Mouse (Mus musculus): ENCODE results near the gene Ptrh1. TPM values are rescaled to one million over a fixed set of nuclear protein-coding genes. Genes with fewer than 3 reads are reported as not detected.
A peak's percentile ranks its signal among the peaks of the same experiment; 100 is the strongest.

Ptrh1 gene
- total RNA-seq (2021), result 1 to 10 TPM; 5.2 to 6.9 TPM

- DNase-seq, result peak; percentile 97
These were observed at the start of gene Ptrh1, which contains the start of gene Ttc16 for GRCm38 (mm10) chr2:32775359-32776074. Gene Ptrh1, plus strand, starts transcription at chr2:32775786. Gene Ttc16, minus strand, starts transcription at chr2:32775633.

DNA sequence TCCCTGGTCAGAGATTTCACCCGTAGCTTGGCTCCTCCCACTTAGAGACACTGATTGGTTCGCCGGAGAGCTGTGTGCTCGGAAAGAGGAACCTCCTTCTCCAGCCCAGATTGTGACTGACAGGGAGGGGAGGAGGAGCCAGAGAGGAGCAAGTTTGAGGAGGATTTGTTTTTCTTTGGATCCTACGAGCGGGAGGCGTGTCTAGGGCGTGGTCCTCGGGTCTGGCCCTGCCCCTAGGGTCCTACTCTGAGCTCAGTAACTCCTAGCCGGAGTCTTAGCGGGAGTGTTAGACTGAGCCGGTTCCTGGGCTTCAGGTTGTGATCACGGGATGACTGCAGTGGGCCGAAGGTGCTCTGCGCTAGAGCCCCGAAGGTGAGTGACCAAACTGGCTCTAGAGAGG is 48.2 kb upstream of the Ptrh1 start:
- DNase-seq, result peak; percentile 78 to 83

- no peak for DNase-seq
These were observed 47.1 kb upstream of the Ptrh1 start for GRCm38 (mm10) chr2:32728463-32728862.

DNA sequence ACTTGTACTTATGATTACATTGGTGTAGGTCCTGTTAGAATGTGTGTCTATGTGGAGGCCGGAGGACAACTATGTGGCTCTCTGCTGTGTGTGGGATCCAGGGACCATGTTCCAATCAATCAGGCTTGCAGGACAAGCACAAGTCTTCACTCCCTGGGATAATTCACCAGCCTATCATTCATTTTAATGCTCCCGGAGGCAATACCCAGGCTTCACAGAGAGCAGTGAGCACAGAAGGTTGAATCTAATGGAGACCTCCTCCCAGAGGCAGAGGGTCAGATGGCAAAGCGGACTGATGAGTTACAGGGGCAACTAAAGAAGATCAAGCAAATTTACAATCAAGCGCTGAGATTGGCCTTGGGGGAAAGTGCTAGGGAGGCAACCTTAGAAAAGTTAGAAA is 46.0 kb upstream of the Ptrh1 start:
- DNase-seq, result no peak

- DNase-seq, result no peak
These were observed 44.7 kb upstream of the Ptrh1 start for GRCm38 (mm10) chr2:32730854-32731253.

- no peak for DNase-seq
These were observed 43.7 kb upstream of the Ptrh1 start for GRCm38 (mm10) chr2:32731911-32732310.

- DNase-seq, result no peak
These were observed 42.9 kb upstream of the Ptrh1 start for GRCm38 (mm10) chr2:32732695-32733094.

DNA sequence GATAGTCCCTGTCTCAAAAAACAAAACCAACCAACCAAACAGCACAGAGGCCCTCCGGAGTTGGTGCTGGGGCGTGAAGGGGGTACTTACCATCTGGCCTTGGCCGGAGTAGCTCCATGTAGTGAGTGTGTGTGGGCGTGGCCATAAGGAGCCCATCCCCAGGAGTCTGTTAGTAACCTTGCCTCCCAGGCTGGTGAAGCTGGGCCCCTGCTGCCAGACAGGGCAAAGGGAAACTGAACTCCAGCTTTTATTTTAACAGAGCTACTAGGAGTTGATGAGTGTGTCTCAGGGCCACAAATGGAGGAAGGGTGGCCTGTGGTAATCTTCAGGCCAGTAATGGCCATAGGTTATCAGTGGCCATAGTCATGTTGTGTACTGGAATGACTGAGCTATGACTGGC is 41.1 kb upstream of the Ptrh1 start:
- no peak for DNase-seq

- no peak for DNase-seq
These were observed 40.7 kb upstream of the Ptrh1 start for GRCm38 (mm10) chr2:32734933-32735332.

- no peak for DNase-seq
These were observed 39.2 kb upstream of the Ptrh1 start for GRCm38 (mm10) chr2:32736306-32736829.

DNA sequence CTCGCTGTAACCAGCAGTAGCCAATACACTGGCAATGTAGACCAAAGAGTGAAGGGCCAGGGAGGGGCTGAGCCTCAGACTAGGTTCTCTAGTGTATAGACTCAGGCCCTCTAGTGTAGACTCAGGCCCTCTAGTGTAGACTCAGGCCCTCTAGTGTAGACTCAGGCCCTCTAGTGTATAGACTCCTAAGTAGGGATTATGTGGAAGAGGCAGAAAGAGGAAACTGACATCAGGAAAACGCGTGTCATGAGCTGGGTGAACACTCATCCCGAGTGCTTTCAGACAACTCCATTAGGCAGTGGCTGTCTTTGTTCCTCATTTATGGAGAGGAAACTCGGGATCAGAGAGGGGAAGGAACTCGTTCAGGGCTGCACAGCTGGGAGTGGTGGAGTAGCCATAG is 38.6 kb upstream of the Ptrh1 start:
- no peak for DNase-seq

GRCm38 (mm10) chr2:32739311-32739710 is 36.3 kb upstream of the Ptrh1 start:
- no peak for DNase-seq

GRCm38 (mm10) chr2:32740916-32741272 is 34.7 kb upstream of the Ptrh1 start, which contains the start of gene 6330409D20Rik:
Gene 6330409D20Rik, minus strand, starts transcription at chr2:32741016.
- DNase-seq, result no peak

DNA sequence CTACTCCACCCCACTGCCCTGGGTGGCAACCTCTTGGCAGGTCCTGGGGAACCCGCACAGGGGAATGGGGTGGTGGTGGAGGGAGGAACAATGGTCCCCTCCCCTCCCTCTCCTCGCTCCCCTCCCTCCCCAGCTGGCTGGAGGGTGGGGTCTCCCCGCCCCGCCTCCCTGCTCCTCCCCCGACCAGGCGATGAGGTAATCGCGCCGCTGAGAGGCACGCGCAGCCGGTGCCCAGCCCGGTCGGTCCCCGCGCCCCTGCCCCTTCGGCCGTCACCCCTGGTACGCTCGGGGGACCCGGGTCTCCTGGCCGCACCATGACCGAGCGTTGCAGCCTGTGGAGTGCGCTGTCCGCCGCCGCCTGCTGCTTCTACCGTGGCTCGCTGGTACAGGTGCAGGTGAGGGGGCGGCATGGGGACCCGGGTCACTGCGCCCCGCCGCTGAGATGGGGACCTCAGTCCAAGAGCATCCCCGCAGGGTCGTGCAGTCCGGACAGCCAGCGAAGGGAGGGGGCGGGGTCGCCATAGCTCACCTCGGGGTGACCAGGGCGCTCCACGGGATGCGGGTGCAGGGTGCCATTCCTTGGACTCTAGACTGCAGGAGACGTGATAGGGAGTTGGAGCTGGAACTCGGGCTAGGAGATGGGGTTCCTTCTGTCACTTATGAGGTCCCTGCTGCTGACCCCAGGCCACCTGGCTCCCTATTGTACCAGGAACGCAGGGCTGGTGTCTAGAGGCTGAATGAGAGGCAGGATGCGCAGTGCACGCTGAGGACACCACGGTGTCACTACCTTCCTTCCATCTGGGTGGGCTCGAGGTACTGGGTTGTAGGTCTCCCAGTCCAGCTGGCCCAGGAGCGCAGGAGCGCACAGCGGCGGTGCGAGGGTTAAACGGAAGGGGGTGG is 34.1 kb upstream of the Ptrh1 start:
- DNase-seq, result peak; percentile 49 to 71

GRCm38 (mm10) chr2:32742173-32742531 is 33.4 kb upstream of the Ptrh1 start:
- peak; percentile 83 to 86 for DNase-seq

DNA sequence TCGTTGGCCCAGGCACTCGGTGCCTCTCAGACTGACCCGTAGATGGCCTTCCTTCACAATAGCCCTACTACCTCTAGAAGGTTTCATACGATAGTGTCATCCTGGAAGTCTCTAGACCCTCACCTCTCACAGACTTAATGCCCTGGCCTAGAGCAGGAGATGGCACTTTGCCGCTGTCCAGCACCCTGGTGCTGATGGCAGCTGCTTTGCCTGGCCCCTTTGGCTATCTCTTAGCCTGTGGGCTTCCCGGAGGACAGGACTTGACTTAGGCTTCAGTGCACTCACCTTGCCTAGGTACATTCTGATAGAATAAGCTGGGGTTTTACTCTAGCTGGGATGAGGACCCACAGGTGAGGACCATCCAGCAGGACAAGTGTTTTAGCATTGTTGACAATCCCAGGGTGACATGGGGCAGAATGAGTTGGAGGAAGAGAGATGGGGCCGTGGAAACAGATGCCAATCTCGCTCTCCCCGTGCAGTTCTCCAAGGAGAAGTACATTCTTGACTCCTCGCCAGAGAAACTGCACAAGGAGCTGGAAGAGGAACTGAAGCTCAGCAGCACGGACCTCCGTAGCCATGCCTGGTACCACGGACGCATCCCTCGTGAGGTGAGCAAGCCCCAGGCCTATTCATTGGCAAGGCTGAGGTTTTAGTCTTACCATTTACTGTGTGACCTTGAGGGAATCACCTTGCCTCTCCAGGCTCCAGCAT is 31.2 kb upstream of the Ptrh1 start:
- DNase-seq, result no peak

DNA sequence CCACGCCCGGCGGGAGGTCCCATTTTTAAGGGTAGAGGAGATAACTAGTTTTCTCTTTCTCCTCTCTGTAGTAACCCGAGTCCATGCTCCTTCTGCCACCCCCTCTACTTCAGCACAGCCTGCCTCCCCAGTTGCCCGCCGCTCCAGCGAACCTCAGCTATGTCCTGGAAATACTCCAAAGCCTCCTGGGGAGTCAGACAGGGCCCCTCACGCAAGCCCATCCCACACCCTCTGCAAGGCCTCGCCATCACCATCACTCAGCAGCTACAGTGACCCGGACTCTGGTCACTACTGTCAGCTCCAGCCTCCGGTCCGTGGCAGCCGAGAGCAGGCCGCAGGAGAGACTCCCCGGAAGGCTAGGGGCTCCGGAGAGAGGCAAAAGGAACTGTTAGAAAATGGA is 26.5 kb upstream of the Ptrh1 start:
- DNase-seq, result no peak

GRCm38 (mm10) chr2:32750199-32750598 is 25.4 kb upstream of the Ptrh1 start:
- DNase-seq, result no peak

GRCm38 (mm10) chr2:32750887-32751664 is 24.5 kb upstream of the Ptrh1 start:
- DNase-seq, result no peak

GRCm38 (mm10) chr2:32751665-32752033 is 23.9 kb upstream of the Ptrh1 start:
- no peak for DNase-seq

DNA sequence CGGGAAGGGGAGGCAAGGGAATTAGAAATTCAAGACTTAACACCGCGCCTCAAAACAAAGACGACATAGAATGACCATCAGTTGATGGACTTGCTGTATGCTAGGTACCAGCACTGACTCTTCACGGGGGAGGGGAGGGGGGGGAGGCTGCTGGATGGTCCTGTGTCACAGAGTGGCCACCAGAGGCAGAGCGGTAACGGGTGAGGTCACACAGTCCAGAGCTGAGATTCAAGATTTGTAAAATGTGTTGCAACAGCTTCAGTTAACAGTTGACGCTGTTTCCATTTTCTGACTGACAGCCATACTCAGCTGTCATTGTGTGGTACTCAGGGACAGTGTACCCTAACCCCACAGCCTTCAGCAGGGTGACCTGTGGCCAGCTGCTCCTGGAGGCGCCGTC is 23.4 kb upstream of the Ptrh1 start:
- DNase-seq, result no peak

GRCm38 (mm10) chr2:32756674-32757055 is 18.9 kb upstream of the Ptrh1 start:
- no peak for DNase-seq

All from layer of hippocampus, postnatal 36 days (tissue).